Mouse (Mus musculus) T-helper 2 cell (primary cell): ENCODE results near the gene Fubp1.
"Not testable (repeated sequence)": the region's sequence is repeated elsewhere in the genome, so short reads cannot be mapped to it uniquely, and the experiment has no call there.

Experiments used
- in situ Hi-C: fragments of 300-600 bp; cut with MboI, MseI; formaldehyde crosslinking; loops from one replicate; pipeline ENCODE4 v1.15.1; 2025; ENCODE audit warnings: high pct_unique_total_duplicates

The Fubp1 gene

GRCm38 (mm10) chr3:152231333-152232100 lies 21.3 kb downstream of the Fubp1 start:
- in situ Hi-C loops, result no loop called here

- in situ Hi-C loops, result no loop called here
Observed at GRCm38 (mm10) chr3:152235238-152235637, 25.0 kb downstream of the Fubp1 start.

DNA sequence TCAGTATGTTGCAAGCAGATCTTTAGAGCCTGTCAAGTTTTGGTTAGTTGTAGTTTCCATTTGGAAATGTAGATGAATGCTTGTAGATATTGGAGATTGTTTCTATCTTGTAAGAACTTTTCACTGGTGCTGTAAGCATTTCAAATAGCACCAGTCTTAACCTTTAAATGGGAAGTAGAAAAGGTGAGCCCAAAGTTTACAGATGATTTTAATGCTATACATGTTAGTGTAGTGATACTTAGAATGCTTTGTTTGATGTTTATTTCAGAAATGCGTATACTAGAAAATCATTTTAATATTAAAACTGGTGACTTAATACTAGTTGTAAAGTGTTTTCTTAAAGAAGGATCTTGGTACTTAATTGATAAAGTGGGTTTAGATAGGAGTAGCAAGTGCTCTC lies 25.6 kb downstream of the Fubp1 start:
- in situ Hi-C loops, result no loop called here

DNA sequence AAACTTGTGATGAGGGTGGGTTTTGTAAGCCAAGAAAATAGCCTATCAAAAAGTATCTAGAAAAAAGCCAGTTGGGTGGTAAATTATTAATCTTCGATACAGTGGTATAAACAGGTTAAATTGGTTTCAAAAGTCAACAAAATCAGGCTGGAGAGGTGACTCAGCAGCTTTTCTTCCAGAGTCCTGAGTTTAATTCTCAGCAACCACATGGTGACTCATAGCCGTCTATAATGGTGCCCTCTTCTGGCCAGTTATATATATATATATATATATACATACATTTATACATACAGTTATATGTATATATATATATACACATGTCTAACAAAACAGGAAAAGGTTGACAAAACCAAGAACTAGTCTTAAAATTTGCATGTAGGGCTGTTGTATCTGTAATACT lies 28.6 kb downstream of the Fubp1 start:
- in situ Hi-C loops, result no loop called here

GRCm38 (mm10) chr3:152239592-152239991 lies 29.4 kb downstream of the Fubp1 start:
- in situ Hi-C loops, result no loop called here

GRCm38 (mm10) chr3:152241098-152241497 lies 30.9 kb downstream of the Fubp1 start:
- in situ Hi-C loops, result no loop called here

DNA sequence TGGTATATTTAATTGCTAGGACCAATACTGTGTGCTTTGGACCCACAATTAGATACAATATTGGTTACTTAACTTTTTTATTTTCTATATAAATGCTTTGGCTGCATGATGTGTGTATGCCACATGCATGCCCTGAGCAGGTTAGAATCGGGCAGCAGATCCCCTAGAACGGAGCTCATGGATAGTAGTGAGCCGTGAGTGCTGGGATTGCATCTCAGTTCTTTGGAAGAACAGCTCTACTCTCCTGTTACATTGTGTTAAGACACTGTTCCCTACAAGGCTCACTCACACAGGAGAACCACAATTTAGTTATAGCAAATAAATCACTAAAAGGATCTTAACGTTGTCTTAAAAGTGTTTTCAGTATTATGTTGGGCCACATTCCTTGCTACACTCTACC lies 33.1 kb downstream of the Fubp1 start:
- in situ Hi-C loops, result no loop called here

DNA sequence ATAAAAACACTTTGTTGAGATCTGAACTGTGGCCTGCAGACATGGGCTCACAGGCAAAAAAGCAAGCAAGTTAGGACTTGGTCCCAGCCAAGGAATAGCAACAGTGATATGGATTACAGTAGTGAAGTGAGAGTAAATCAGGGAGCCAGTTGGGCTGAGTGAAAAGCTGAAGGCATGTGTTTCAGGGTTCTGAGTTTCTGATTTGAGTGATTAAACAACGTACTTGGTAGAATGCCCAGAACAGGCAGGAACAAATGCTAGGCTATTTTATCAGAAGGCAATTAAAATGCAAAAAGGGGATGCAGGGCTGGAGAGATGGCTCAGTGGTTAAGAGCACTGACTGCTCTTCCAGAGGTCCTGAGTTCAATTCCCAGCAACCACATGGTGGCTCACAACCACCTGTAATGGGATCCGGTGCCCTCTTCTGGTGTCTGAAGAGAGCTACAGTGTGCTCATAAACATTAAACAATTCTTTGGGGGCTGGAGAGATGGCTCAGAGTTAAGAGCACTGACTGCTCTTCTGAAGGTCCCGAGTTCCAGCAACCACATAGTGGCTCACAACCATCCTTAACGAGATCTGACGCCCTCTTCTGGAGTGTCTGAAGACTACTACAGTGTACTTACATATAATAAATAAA lies 35.2 kb downstream of the Fubp1 start:
- in situ Hi-C loops, result no loop called here

GRCm38 (mm10) chr3:152247708-152248107 lies 37.5 kb downstream of the Fubp1 start:
- in situ Hi-C loops, result no loop called here

GRCm38 (mm10) chr3:152250487-152250886 lies 40.3 kb downstream of the Fubp1 start:
- in situ Hi-C loops, result no loop called here

GRCm38 (mm10) chr3:152257528-152257927 lies 47.3 kb downstream of the Fubp1 start:
- in situ Hi-C loops, result no loop called here

GRCm38 (mm10) chr3:152259409-152259808 lies 49.2 kb downstream of the Fubp1 start:
- in situ Hi-C loops, result not testable (repeated sequence)

DNA sequence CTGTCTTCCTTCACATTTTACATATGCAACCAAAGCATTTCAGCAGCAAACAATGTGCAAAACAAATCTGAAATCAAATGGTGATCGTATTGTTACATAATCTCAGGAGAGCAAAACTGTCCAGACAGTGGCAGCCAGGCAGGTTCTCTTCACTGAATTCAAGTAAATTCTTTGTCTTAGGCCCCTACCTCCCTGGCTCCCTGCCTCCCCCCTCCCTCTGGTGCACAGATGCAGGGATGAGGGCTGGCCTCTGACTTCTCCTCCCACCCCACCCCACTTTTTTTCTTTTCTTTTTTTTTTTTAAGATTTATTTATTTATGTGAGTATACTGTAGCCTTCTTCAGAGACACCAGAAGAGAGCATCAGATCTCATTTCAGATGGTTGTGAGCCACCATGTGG lies 50.1 kb downstream of the Fubp1 start:
- in situ Hi-C loops, result no loop called here

- in situ Hi-C loops, result no loop called here
Observed at GRCm38 (mm10) chr3:152261436-152261835, 51.2 kb downstream of the Fubp1 start.

DNA sequence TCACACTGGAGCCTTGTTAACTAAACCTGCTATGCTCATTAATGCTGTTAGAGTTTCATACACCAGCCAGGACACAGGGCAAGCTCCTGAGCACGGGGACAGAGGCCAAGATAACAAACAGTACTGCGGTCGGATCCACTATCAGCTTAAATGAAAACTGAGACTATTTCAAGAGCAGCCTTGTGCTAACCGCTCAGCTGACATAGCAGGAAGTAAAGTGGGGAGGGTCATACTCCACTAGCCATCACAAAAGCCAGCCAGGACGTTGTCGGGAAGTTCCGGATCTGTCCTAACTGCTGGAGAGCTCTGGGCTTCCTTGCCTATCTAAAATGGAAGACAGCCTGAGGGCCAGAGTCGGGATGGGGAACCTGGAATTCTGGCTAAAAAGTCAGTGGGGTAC lies 51.7 kb downstream of the Fubp1 start:
- in situ Hi-C loops, result no loop called here

GRCm38 (mm10) chr3:152264374-152264773 lies 54.2 kb downstream of the Fubp1 start:
- in situ Hi-C loops, result no loop called here

- in situ Hi-C loops, result no loop called here
Observed at GRCm38 (mm10) chr3:152264830-152265229, 54.6 kb downstream of the Fubp1 start.

GRCm38 (mm10) chr3:152265351-152266035 lies 55.3 kb downstream of the Fubp1 start:
- in situ Hi-C loops, result no loop called here

GRCm38 (mm10) chr3:152266036-152266421 lies 55.8 kb downstream of the Fubp1 start, which contains the start of gene Nexn:
Nexn (minus strand) TSS chr3:152266350.
- in situ Hi-C loops, result no loop called here

GRCm38 (mm10) chr3:152268099-152268498 lies 57.9 kb downstream of the Fubp1 start:
- in situ Hi-C loops, result no loop called here

DNA sequence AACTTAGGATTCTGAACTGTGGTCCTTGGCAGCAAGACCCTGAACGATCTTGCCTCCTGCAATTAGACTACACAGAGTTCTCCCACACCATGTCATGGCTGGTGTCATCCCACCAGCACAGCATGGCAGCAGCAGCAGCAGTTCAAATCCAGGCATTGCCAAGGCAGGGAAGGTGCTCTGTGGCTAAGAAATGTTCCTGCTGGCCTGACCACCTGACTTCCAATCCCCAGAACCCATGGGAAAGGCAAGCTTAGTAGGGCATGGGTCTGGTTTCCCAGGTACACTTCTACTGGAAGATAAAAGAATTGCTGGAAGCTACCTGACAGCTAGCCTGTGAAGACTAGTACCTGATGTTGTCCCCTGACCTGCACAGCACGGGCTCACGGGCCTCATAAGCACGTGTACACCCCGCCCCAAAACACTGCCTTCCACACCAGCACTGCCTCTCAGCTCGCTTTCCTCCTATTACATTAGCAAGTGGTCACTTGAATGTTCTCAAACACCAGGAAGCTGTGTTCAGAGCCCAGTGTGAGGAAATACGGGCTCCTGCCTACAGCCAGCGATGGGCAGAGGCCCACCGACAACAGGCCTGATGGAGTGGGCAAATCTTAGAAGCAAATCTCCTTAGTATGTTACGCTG lies 61.0 kb downstream of the Fubp1 start:
- in situ Hi-C loops, result no loop called here

GRCm38 (mm10) chr3:152271876-152272275 lies 61.7 kb downstream of the Fubp1 start:
- in situ Hi-C loops, result no loop called here
